Mouse (Mus musculus): ENCODE data around the gene Ccdc88c.
A peak's percentile ranks its signal among the peaks of the same experiment; 100 is the strongest.

The Ccdc88c gene

GRCm38 (mm10) chr12:100924646-100925339 lies 104.1 kb downstream of the Ccdc88c start:
- DNase-seq: no peak

GRCm38 (mm10) chr12:100910731-100911130 lies 118.1 kb downstream of the Ccdc88c start:
- DNase-seq: peak; percentile 82 to 84

GRCm38 (mm10) chr12:100909765-100910164 lies 119.1 kb downstream of the Ccdc88c start:
- peak; percentile 69 to 76 for DNase-seq

GRCm38 (mm10) chr12:100908298-100909034 lies 120.4 kb downstream of the Ccdc88c start:
- DNase-seq: peak in 1 of 2 experiments; percentile 57

- peak; percentile 77 to 80 for DNase-seq
Observed at GRCm38 (mm10) chr12:100907598-100908297, 121.1 kb downstream of the Ccdc88c start, which contains the start of gene Gpr68. TSS of gene Gpr68 (minus strand) at chr12:100908198.

GRCm38 (mm10) chr12:100906861-100907260 lies 122.0 kb downstream of the Ccdc88c start:
- no peak for DNase-seq

- peak; percentile 51 to 62 for DNase-seq
Observed at GRCm38 (mm10) chr12:100903761-100904160, 125.1 kb downstream of the Ccdc88c start.

GRCm38 (mm10) chr12:100901386-100901785 lies 127.5 kb downstream of the Ccdc88c start:
- DNase-seq: no peak

GRCm38 (mm10) chr12:100900901-100901300 lies 128.0 kb downstream of the Ccdc88c start:
- no peak for DNase-seq

GRCm38 (mm10) chr12:100899111-100899640 lies 129.7 kb downstream of the Ccdc88c start:
- peak; percentile 89 for DNase-seq

GRCm38 (mm10) chr12:100897736-100898650 lies 130.9 kb downstream of the Ccdc88c start:
- DNase-seq: peak; percentile 85 to 90

- no peak for DNase-seq
Observed at GRCm38 (mm10) chr12:100896661-100897060, 132.2 kb downstream of the Ccdc88c start.

GRCm38 (mm10) chr12:100895504-100895903 lies 133.4 kb downstream of the Ccdc88c start:
- DNase-seq: no peak

GRCm38 (mm10) chr12:100890548-100890947 lies 138.3 kb downstream of the Ccdc88c start:
- DNase-seq: no peak

- DNase-seq: peak; percentile 50 to 66
Observed at GRCm38 (mm10) chr12:100887801-100888258, 141.0 kb downstream of the Ccdc88c start.

GRCm38 (mm10) chr12:100886877-100887276 lies 142.0 kb downstream of the Ccdc88c start:
- no peak for DNase-seq

- no peak for DNase-seq
Observed at GRCm38 (mm10) chr12:100885585-100885984, 143.3 kb downstream of the Ccdc88c start.

- no peak for DNase-seq
Observed at GRCm38 (mm10) chr12:100883168-100883567, 145.7 kb downstream of the Ccdc88c start.

- peak in 1 of 2 experiments; percentile 28 for DNase-seq
Observed at GRCm38 (mm10) chr12:100878556-100878955, 150.3 kb downstream of the Ccdc88c start.

- peak in 1 of 2 experiments; percentile 30 for DNase-seq
Observed at GRCm38 (mm10) chr12:100877936-100878335, 150.9 kb downstream of the Ccdc88c start.

GRCm38 (mm10) chr12:100875960-100876359 lies 152.9 kb downstream of the Ccdc88c start:
- no peak for DNase-seq

GRCm38 (mm10) chr12:100875553-100875952 lies 153.3 kb downstream of the Ccdc88c start:
- DNase-seq: no peak

Data from cerebellum, postnatal 25 days (tissue).